ENCODE assay signal across 8 mouse cellular contexts in genomic region chr1:174921298-174921955, GRCm38 (mm10). TPM values are rescaled to one million over a fixed set of nuclear protein-coding genes. Genes with fewer than 3 reads are reported as not detected.
DNase-seq lines count a peak whose midpoint lies in the region; ATAC-seq and TF ChIP-seq lines count a peak whose summit lies in the region.

Grem2 (minus strand) TSS chr1:174921819.

- ATAC-seq in forebrain, embryonic 12.5 days (ENCODE audit: low FRiP score): peak; percentile 94
- peak; percentile 97 for ATAC-seq in hindbrain, embryonic 13.5 days (ENCODE audit: low FRiP score)
- ATAC-seq in limb, embryonic 11.5 days (ENCODE audit: insufficient number of reproducible peaks, low FRiP score, low TSS enrichment, low read depth): peak; percentile 86
- ATAC-seq in midbrain, embryonic 11.5 days (ENCODE audit: low FRiP score): peak; percentile 95

- no peaks in the 10 kb centered on the region for H3K9me3 ChIP-seq in E14TG2a.4 (ENCODE audit: low read length)
- no peaks in the 10 kb centered on the region for H3K9me3 ChIP-seq in forebrain, embryonic 12.5 days
- no peaks in the 10 kb centered on the region for H3K9me3 ChIP-seq in hindbrain, embryonic 13.5 days
- H3K9me3 ChIP-seq in limb, embryonic 11.5 days (ENCODE audit: control insufficient read depth, low read length): no peaks in the 10 kb centered on the region
- H3K9me3 ChIP-seq in midbrain, embryonic 11.5 days (ENCODE audit: control insufficient read depth, low read length): no peaks in the 10 kb centered on the region

- no peaks in the 10 kb centered on the region; the same call in 1 of the 2 replicates for H3K4me1 ChIP-seq in E14TG2a.4 (replicated peaks; ENCODE audit: low read depth, low read length)
- peaks cover 4% of the 10 kb centered on the region; the same call in 1 of the 2 replicates for H3K4me1 ChIP-seq in forebrain, embryonic 12.5 days
- H3K4me1 ChIP-seq in hindbrain, embryonic 13.5 days (replicated peaks): peaks cover 5% of the 10 kb centered on the region
- peaks cover 5% of the 10 kb centered on the region; the same call in 1 of the 2 replicates for H3K4me1 ChIP-seq in limb, embryonic 11.5 days (ENCODE audit: control insufficient read depth, insufficient read depth, low read length)
- H3K4me1 ChIP-seq in midbrain, embryonic 11.5 days (ENCODE audit: control insufficient read depth, insufficient read depth, low read length): no peaks in the 10 kb centered on the region
- H3K4me1 ChIP-seq in small intestine, adult 2 months (ENCODE audit: control insufficient read depth, insufficient read depth, insufficient read length, low read length): no peaks in the 10 kb centered on the region

- peak; percentile 16 to 21 for DNase-seq in adrenal gland, adult 18-20 months (ENCODE audit: low spot score in 2 of 2)
- DNase-seq in limb, embryonic 11.5 days (ENCODE audit: low spot score): peak; percentile 73
- DNase-seq in midbrain, embryonic 11.5 days (ENCODE audit: low spot score, missing footprints): peak; percentile 90
- DNase-seq in thymus, postnatal 36 days: no peak

- peak within 1 kb of the TSS; percentile 59 for H3K4me2 ChIP-seq in forebrain, embryonic 12.5 days
- H3K4me2 ChIP-seq in hindbrain, embryonic 13.5 days: peak within 1 kb of the TSS; percentile 57
- peak within 1 kb of the TSS; percentile 64 for H3K4me2 ChIP-seq in limb, embryonic 11.5 days (ENCODE audit: low read depth, severe bottlenecking)
- peak within 1 kb of the TSS; percentile 54 for H3K4me2 ChIP-seq in midbrain, embryonic 11.5 days

- no peak for TF ChIP-seq CTCF in E14TG2a.4 (conservative IDR thresholded peaks at IDR 0.05; ENCODE audit: low read length)
- no peak for TF ChIP-seq CTCF in small intestine, adult 2 months (IDR thresholded peaks at IDR 0.05; ENCODE audit: extremely low read depth, insufficient read length, insufficient replicate concordance, low read depth, low read length)

- no peak for TF ChIP-seq POLR2A in small intestine, adult 2 months (IDR thresholded peaks at IDR 0.05; ENCODE audit: low read depth, low read length)

- H3K27me3 ChIP-seq in E14TG2a.4 (ENCODE audit: insufficient read depth, low read length): peaks cover 20% of the 10 kb centered on the region
- peaks cover 4% of the 10 kb centered on the region; the same call in 1 of the 2 replicates for H3K27me3 ChIP-seq in forebrain, embryonic 12.5 days
- H3K27me3 ChIP-seq in hindbrain, embryonic 13.5 days: no peaks in the 10 kb centered on the region
- H3K27me3 ChIP-seq in limb, embryonic 11.5 days (ENCODE audit: control insufficient read depth, insufficient read depth, low read length): no peaks in the 10 kb centered on the region
- no peaks in the 10 kb centered on the region for H3K27me3 ChIP-seq in midbrain, embryonic 11.5 days (ENCODE audit: control insufficient read depth, insufficient read depth, low read length)
- H3K27me3 ChIP-seq in small intestine, adult 2 months (ENCODE audit: control insufficient read depth, insufficient read depth, low read length): no peaks in the 10 kb centered on the region

- no peak within 1 kb of the TSS for H3K27ac ChIP-seq in forebrain, embryonic 12.5 days
- peak within 1 kb of the TSS; percentile 55 for H3K27ac ChIP-seq in hindbrain, embryonic 13.5 days
- no peak within 1 kb of the TSS for H3K27ac ChIP-seq in limb, embryonic 11.5 days (replicated peaks; ENCODE audit: low read depth, low read length)
- H3K27ac ChIP-seq in midbrain, embryonic 11.5 days (ENCODE audit: low read depth, low read length): no peak within 1 kb of the TSS
- no peak within 1 kb of the TSS for H3K27ac ChIP-seq in small intestine, adult 2 months (ENCODE audit: insufficient read depth, low read depth, low read length)

- peak within 1 kb of the TSS; percentile 42; the same call in 1 of the 2 replicates for H3K9ac ChIP-seq in forebrain, embryonic 12.5 days
- peak within 1 kb of the TSS; percentile 72 for H3K9ac ChIP-seq in hindbrain, embryonic 13.5 days
- 0 out of 2 replicates have a peak within 1 kb of the TSS, but pooled peaks have one; percentile 27 for H3K9ac ChIP-seq in limb, embryonic 11.5 days (ENCODE audit: low read length)
- H3K9ac ChIP-seq in midbrain, embryonic 11.5 days (ENCODE audit: low read length): peak within 1 kb of the TSS; percentile 50; the same call in 1 of the 2 replicates

- no peaks in the 10 kb centered on the region for H3K36me3 ChIP-seq in E14TG2a.4 (ENCODE audit: insufficient read depth, low read length)
- no peaks in the 10 kb centered on the region for H3K36me3 ChIP-seq in forebrain, embryonic 12.5 days (replicated peaks)
- no peaks in the 10 kb centered on the region for H3K36me3 ChIP-seq in hindbrain, embryonic 13.5 days
- H3K36me3 ChIP-seq in limb, embryonic 11.5 days (ENCODE audit: control insufficient read depth, insufficient read depth, low read length): no peaks in the 10 kb centered on the region
- no peaks in the 10 kb centered on the region for H3K36me3 ChIP-seq in midbrain, embryonic 11.5 days (ENCODE audit: control insufficient read depth, insufficient read depth, low read length)
- no peaks in the 10 kb centered on the region for H3K36me3 ChIP-seq in small intestine, adult 2 months (ENCODE audit: control insufficient read depth, insufficient read depth, low read length)

- 4% methylated on average over 30 of the region's 30 CpGs for WGBS in forebrain, embryonic 12.5 days
- 5% methylated on average over 26 of the region's 30 CpGs for WGBS in hindbrain, embryonic 13.5 days
- WGBS in limb, embryonic 11.5 days: 4% methylated on average over 30 of the region's 30 CpGs
- WGBS in midbrain, embryonic 11.5 days: 5% methylated on average over 30 of the region's 30 CpGs
- WGBS in small intestine, adult 2 months: 8% methylated on average over 30 of the region's 30 CpGs

- H3K4me3 ChIP-seq in E14TG2a.4 (replicated peaks; ENCODE audit: low read length): peak within 1 kb of the TSS; percentile 72
- peak within 1 kb of the TSS; percentile 39 for H3K4me3 ChIP-seq in forebrain, embryonic 12.5 days (replicated peaks)
- peak within 1 kb of the TSS; percentile 46 for H3K4me3 ChIP-seq in hindbrain, embryonic 13.5 days
- peak within 1 kb of the TSS; percentile 26 for H3K4me3 ChIP-seq in limb, embryonic 11.5 days (ENCODE audit: low read depth, low read length)
- H3K4me3 ChIP-seq in midbrain, embryonic 11.5 days (ENCODE audit: low read depth, low read length): peak within 1 kb of the TSS; percentile 36
- peak within 1 kb of the TSS; percentile 42 for H3K4me3 ChIP-seq in small intestine, adult 2 months (ENCODE audit: low read depth, low read length)

RNA-seq across cellular contexts. Expression of gene Grem2, which starts in this region (rescaled TPM):
- 1 to 10 TPM; 1.4 to 2.6 TPM for total RNA-seq in adrenal gland, adult 18-20 months (2021)
- 0.41 and 0.77 TPM in 2 replicates for polyA plus RNA-seq in forebrain, embryonic 12.5 days (2016; fragmentation: Nextera tagmentation; extraction: Ambion mirVana)
- 1.4 and 1.5 TPM in 2 replicates for polyA plus RNA-seq in hindbrain, embryonic 13.5 days (2015; fragmentation: Nextera tagmentation; extraction: Ambion mirVana)
- polyA plus RNA-seq in limb, embryonic 11.5 days (2014; fragmentation: Nextera tagmentation; extraction: Ambion mirVana): 0.27 and 0.38 TPM in 2 replicates
- 1.6 and 1.7 TPM in 2 replicates for polyA plus RNA-seq in midbrain, embryonic 11.5 days (2014; fragmentation: Nextera tagmentation; extraction: Ambion mirVana)
- 4.0 and 4.9 TPM in 2 replicates for polyA plus RNA-seq in small intestine, adult 2 months (2012; rRNA removed)

Comparison
In these comparisons a context has a peak if more than half of its experiments do, and no peak if none do; other contexts are left out.
1. Peak in ATAC-seq, H3K4me3 ChIP-seq, H3K9ac ChIP-seq and H3K4me2 ChIP-seq in forebrain, embryonic 12.5 days; RNA of the gene not detected or under 1 TPM.
2. Peak in DNase-seq, ATAC-seq, H3K4me3 ChIP-seq, H3K9ac ChIP-seq and H3K4me2 ChIP-seq in limb, embryonic 11.5 days; RNA of the gene not detected or under 1 TPM.
3. DNase-seq: peak in adrenal gland, adult 18-20 months (2 of 2) and midbrain, embryonic 11.5 days (single experiment); none in thymus, postnatal 36 days (0 of 2).
4. Peak in every context shown above with its lines, with median percentiles within 50 percentile points of each other: H3K4me3 ChIP-seq, ATAC-seq, H3K4me2 ChIP-seq and H3K9ac ChIP-seq.